Mouse (Mus musculus): Measurements from ENCODE around the gene Lats2. TPM values are rescaled to one million over a fixed set of nuclear protein-coding genes. Genes with fewer than 3 reads are reported as not detected.

The Lats2 gene
- polyA plus RNA-seq, 1 experiment from 2014 or later = 11.5 TPM

GRCm38 (mm10) chr14:57745291-57745969 lies 12.8 kb downstream of the Lats2 start:
- Histone ChIP-seq H3K36me3 (ENCODE audit: control insufficient read depth, insufficient read depth, low read length) (no peaks in the 10 kb centered on the region), H3K4me2 (ENCODE audit: low read depth, low read length) (peak overlapping the region; percentile 69), H3K9ac (ENCODE audit: low read depth, low read length) (peak overlapping the region; percentile 93), H3K27ac (ENCODE audit: low read length) (peak overlapping the region; percentile 87), H3K4me3 (ENCODE audit: low read length) (peak overlapping the region; percentile 93), H3K27me3 (replicated peaks; ENCODE audit: control insufficient read depth, insufficient read depth, low read length) (no peaks in the 10 kb centered on the region), H3K4me1 (ENCODE audit: control insufficient read depth, insufficient read depth, low read length) (peaks cover 13% of the 10 kb centered on the region), H3K9me3 (ENCODE audit: control insufficient read depth, low read length) (no peaks in the 10 kb centered on the region)
- ATAC-seq = peak; percentile 76
- whole genome bisulfite sequencing = under 1% methylated on average over 85 of the region's 103 CpGs

GRCm38 (mm10) chr14:57744547-57744946 lies 13.6 kb downstream of the Lats2 start:
- Histone ChIP-seq H3K27ac (ENCODE audit: low read length) (no peak overlapping the region), H3K9ac (ENCODE audit: low read depth, low read length) (peak overlapping the region; percentile 11; the same call in 1 of the 2 replicates)

GRCm38 (mm10) chr14:57740651-57741050 lies 17.5 kb downstream of the Lats2 start:
- Histone ChIP-seq H3K4me3 (ENCODE audit: low read length) (no peak overlapping the region), H3K27me3 (replicated peaks; ENCODE audit: control insufficient read depth, insufficient read depth, low read length) (no peaks in the 10 kb centered on the region), H3K27ac (ENCODE audit: low read length) (no peak overlapping the region), H3K4me1 (ENCODE audit: control insufficient read depth, insufficient read depth, low read length) (peaks cover 22% of the 10 kb centered on the region), H3K4me2 (ENCODE audit: low read depth, low read length) (no peak overlapping the region), H3K9ac (ENCODE audit: low read depth, low read length) (no peak overlapping the region), H3K9me3 (ENCODE audit: control insufficient read depth, low read length) (no peaks in the 10 kb centered on the region), H3K36me3 (ENCODE audit: control insufficient read depth, insufficient read depth, low read length) (no peaks in the 10 kb centered on the region)
- 80% methylated on average over 8 of the region's 8 CpGs for WGBS
- ATAC-seq = no peak

More at GRCm38 (mm10) chr14:57744547-57744946, 13.6 kb downstream of the Lats2 start:
- WGBS = 2% methylated on average over 8 of the region's 8 CpGs
- Histone ChIP-seq H3K4me2 (ENCODE audit: low read depth, low read length) (peak overlapping the region; percentile 69), H3K4me1 (ENCODE audit: control insufficient read depth, insufficient read depth, low read length) (peaks cover 13% of the 10 kb centered on the region), H3K4me3 (ENCODE audit: low read length) (peak overlapping the region; percentile 93), H3K9me3 (ENCODE audit: control insufficient read depth, low read length) (no peaks in the 10 kb centered on the region), H3K27me3 (replicated peaks; ENCODE audit: control insufficient read depth, insufficient read depth, low read length) (no peaks in the 10 kb centered on the region), H3K36me3 (ENCODE audit: control insufficient read depth, insufficient read depth, low read length) (no peaks in the 10 kb centered on the region)
- no peak for ATAC-seq

- H3K4me2 ChIP-seq (ENCODE audit: low read depth, low read length) = no peak overlapping the region
- no peak overlapping the region for H3K4me3 ChIP-seq (ENCODE audit: low read length)
- H3K27me3 ChIP-seq (replicated peaks; ENCODE audit: control insufficient read depth, insufficient read depth, low read length) = no peaks in the 10 kb centered on the region
- H3K4me1 ChIP-seq (ENCODE audit: control insufficient read depth, insufficient read depth, low read length) = peaks cover 21% of the 10 kb centered on the region
- ATAC-seq = peak; percentile 33; the same call in 1 of the 2 replicates
- H3K9ac ChIP-seq (ENCODE audit: low read depth, low read length) = no peak overlapping the region
- no peak overlapping the region for H3K27ac ChIP-seq (ENCODE audit: low read length)
- no peaks in the 10 kb centered on the region for H3K36me3 ChIP-seq (ENCODE audit: control insufficient read depth, insufficient read depth, low read length)
- H3K9me3 ChIP-seq (ENCODE audit: control insufficient read depth, low read length) = no peaks in the 10 kb centered on the region
Measured at GRCm38 (mm10) chr14:57737089-57737488, 21.1 kb downstream of the Lats2 start.

GRCm38 (mm10) chr14:57736141-57736540 lies 22.0 kb downstream of the Lats2 start:
- H3K9ac ChIP-seq (ENCODE audit: low read depth, low read length) = no peak overlapping the region
- no peak for ATAC-seq
- H3K9me3 ChIP-seq (ENCODE audit: control insufficient read depth, low read length) = no peaks in the 10 kb centered on the region
- H3K36me3 ChIP-seq (ENCODE audit: control insufficient read depth, insufficient read depth, low read length) = no peaks in the 10 kb centered on the region
- H3K4me3 ChIP-seq (ENCODE audit: low read length) = no peak overlapping the region
- no peak overlapping the region for H3K4me2 ChIP-seq (ENCODE audit: low read depth, low read length)
- H3K4me1 ChIP-seq (ENCODE audit: control insufficient read depth, insufficient read depth, low read length) = peaks cover 25% of the 10 kb centered on the region
- WGBS = 57% methylated on average over 4 of the region's 4 CpGs
- H3K27ac ChIP-seq (ENCODE audit: low read length) = no peak overlapping the region
- H3K27me3 ChIP-seq (replicated peaks; ENCODE audit: control insufficient read depth, insufficient read depth, low read length) = no peaks in the 10 kb centered on the region

- H3K27me3 ChIP-seq (replicated peaks; ENCODE audit: control insufficient read depth, insufficient read depth, low read length) = no peaks in the 10 kb centered on the region
- ATAC-seq = no peak
- H3K4me3 ChIP-seq (ENCODE audit: low read length) = no peak overlapping the region
- no peaks in the 10 kb centered on the region for H3K36me3 ChIP-seq (ENCODE audit: control insufficient read depth, insufficient read depth, low read length)
- no peak overlapping the region for H3K27ac ChIP-seq (ENCODE audit: low read length)
- WGBS = 65% methylated on average over 6 of the region's 6 CpGs
- H3K9me3 ChIP-seq (ENCODE audit: control insufficient read depth, low read length) = no peaks in the 10 kb centered on the region
- H3K4me2 ChIP-seq (ENCODE audit: low read depth, low read length) = no peak overlapping the region
- peaks cover 36% of the 10 kb centered on the region for H3K4me1 ChIP-seq (ENCODE audit: control insufficient read depth, insufficient read depth, low read length)
- no peak overlapping the region for H3K9ac ChIP-seq (ENCODE audit: low read depth, low read length)
Measured at GRCm38 (mm10) chr14:57732668-57733293, 25.4 kb downstream of the Lats2 start.

- H3K4me3 ChIP-seq (ENCODE audit: low read length) = no peak overlapping the region
- peak overlapping the region; percentile 65; the same call in 1 of the 2 replicates for H3K27ac ChIP-seq (ENCODE audit: low read length)
- 0 out of 2 replicates have a peak overlapping the region, but pooled peaks have one; percentile 27 for H3K9ac ChIP-seq (ENCODE audit: low read depth, low read length)
- peak; percentile 55 for ATAC-seq
- WGBS = 38% methylated on average over 9 of the region's 9 CpGs
- peaks cover 24% of the 10 kb centered on the region for H3K4me1 ChIP-seq (ENCODE audit: control insufficient read depth, insufficient read depth, low read length)
- no peaks in the 10 kb centered on the region for H3K36me3 ChIP-seq (ENCODE audit: control insufficient read depth, insufficient read depth, low read length)
- H3K4me2 ChIP-seq (ENCODE audit: low read depth, low read length) = no peak overlapping the region
- H3K27me3 ChIP-seq (replicated peaks; ENCODE audit: control insufficient read depth, insufficient read depth, low read length) = no peaks in the 10 kb centered on the region
- H3K9me3 ChIP-seq (ENCODE audit: control insufficient read depth, low read length) = no peaks in the 10 kb centered on the region
Measured at GRCm38 (mm10) chr14:57730527-57730926, 27.7 kb downstream of the Lats2 start.

GRCm38 (mm10) chr14:57729975-57730499 lies 28.2 kb downstream of the Lats2 start:
- Histone ChIP-seq H3K9me3 (ENCODE audit: control insufficient read depth, low read length) (no peaks in the 10 kb centered on the region), H3K4me3 (ENCODE audit: low read length) (no peak overlapping the region), H3K4me1 (ENCODE audit: control insufficient read depth, insufficient read depth, low read length) (peaks cover 24% of the 10 kb centered on the region), H3K9ac (ENCODE audit: low read depth, low read length) (0 out of 2 replicates have a peak overlapping the region, but pooled peaks have one; percentile 27), H3K36me3 (ENCODE audit: control insufficient read depth, insufficient read depth, low read length) (no peaks in the 10 kb centered on the region), H3K27ac (ENCODE audit: low read length) (peak overlapping the region; percentile 65), H3K27me3 (replicated peaks; ENCODE audit: control insufficient read depth, insufficient read depth, low read length) (no peaks in the 10 kb centered on the region), H3K4me2 (ENCODE audit: low read depth, low read length) (no peak overlapping the region)
- peak; percentile 96 for ATAC-seq
- 39% methylated on average over 5 of the region's 5 CpGs for WGBS

- Histone ChIP-seq H3K4me1 (ENCODE audit: control insufficient read depth, insufficient read depth, low read length) (peaks cover 24% of the 10 kb centered on the region), H3K9me3 (ENCODE audit: control insufficient read depth, low read length) (no peaks in the 10 kb centered on the region), H3K4me2 (ENCODE audit: low read depth, low read length) (no peak overlapping the region), H3K9ac (ENCODE audit: low read depth, low read length) (no peak overlapping the region), H3K4me3 (ENCODE audit: low read length) (no peak overlapping the region), H3K27me3 (replicated peaks; ENCODE audit: control insufficient read depth, insufficient read depth, low read length) (no peaks in the 10 kb centered on the region), H3K36me3 (ENCODE audit: control insufficient read depth, insufficient read depth, low read length) (no peaks in the 10 kb centered on the region), H3K27ac (ENCODE audit: low read length) (peak overlapping the region; percentile 65)
- 74% methylated on average over 8 of the region's 8 CpGs for WGBS
- no peak for ATAC-seq
Measured at GRCm38 (mm10) chr14:57729364-57729763, 28.8 kb downstream of the Lats2 start.
